Comparison of ENCODE assay signal across 9 mouse cellular contexts in the genomic region with DNA sequence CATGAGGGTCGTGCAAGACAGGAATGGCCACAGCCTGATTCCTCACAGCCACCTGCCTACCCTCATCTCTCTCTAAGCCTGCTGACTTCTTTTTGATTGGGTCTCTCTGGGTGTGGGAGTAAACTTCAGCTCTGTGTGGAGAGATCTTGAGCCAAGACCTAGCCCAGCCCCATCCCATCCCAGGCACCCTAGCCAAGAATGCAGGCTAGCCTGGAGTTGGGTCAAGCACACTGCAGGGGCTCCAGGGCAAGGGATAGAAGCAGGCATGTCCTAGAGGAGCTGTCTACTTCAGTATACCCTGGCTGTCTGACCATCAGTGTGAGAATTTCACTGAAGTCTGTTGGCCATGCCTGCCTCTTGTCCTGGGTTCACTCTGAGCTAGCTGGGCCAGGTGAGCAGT. TPM values are rescaled to one million over a fixed set of nuclear protein-coding genes. Genes with fewer than 3 reads are reported as not detected.
A peak's percentile ranks its signal among the peaks of the same experiment; 100 is the strongest.
DNase-seq lines count a peak whose midpoint lies in the region; ATAC-seq lines count a peak whose summit lies in the region.
"Had no signal": no experiment of that assay in that cellular context is flagged by ENCODE, and none has a peak within 500 bp of the region (broad histone marks: within the 10 kb centered on the region; RNA-seq: fewer than 3 reads in every experiment).

No protein-coding gene starts in this region.

- H3K4me2 ChIP-seq in hindbrain, embryonic 11.5 days (replicated peaks; ENCODE audit: low read depth, low read length) = no peak overlapping the region
- no peak overlapping the region for H3K4me2 ChIP-seq in forebrain, embryonic 12.5 days
- H3K4me2 ChIP-seq in limb, embryonic 13.5 days (replicated peaks) = no peak overlapping the region

- no peak for DNase-seq in hindbrain, embryonic 10.5 days (ENCODE audit: low spot score)
- no peak for DNase-seq in hindbrain, embryonic 11.5 days (ENCODE audit: low spot score)
- peak; percentile 84 for DNase-seq in Muller cell, postnatal 12 days (ENCODE audit: inconsistent ontology term)
- no peak for DNase-seq in thymus, postnatal 36 days
- DNase-seq in layer of hippocampus, adult 9-10 months (ENCODE audit: low spot score) = no peak
- DNase-seq in left cerebral cortex, postnatal 14 days (ENCODE audit: low spot score in 2 of 2) = no peak

- intact Hi-C loops in left cerebral cortex, postnatal 14 days (cut with DNase I) = no loop called here

- WGBS in hindbrain, embryonic 10.5 days = 55% methylated on average over 1 of the region's 1 CpGs
- 48% methylated on average over 1 of the region's 1 CpGs for whole genome bisulfite sequencing in hindbrain, embryonic 11.5 days
- 59% methylated on average over 1 of the region's 1 CpGs for WGBS in forebrain, embryonic 12.5 days
- 67% methylated on average over 1 of the region's 1 CpGs for WGBS in limb, embryonic 13.5 days

- H3K9me3 ChIP-seq in hindbrain, embryonic 10.5 days = no peaks in the 10 kb centered on the region
- no peaks in the 10 kb centered on the region for H3K9me3 ChIP-seq in hindbrain, embryonic 11.5 days (ENCODE audit: control insufficient read depth, low read length)
- H3K9me3 ChIP-seq in forebrain, embryonic 12.5 days = no peaks in the 10 kb centered on the region
- H3K9me3 ChIP-seq in limb, embryonic 13.5 days = no peaks in the 10 kb centered on the region

- H3K9ac ChIP-seq in hindbrain, embryonic 11.5 days (ENCODE audit: low read depth, low read length) = no peak overlapping the region
- H3K9ac ChIP-seq in forebrain, embryonic 12.5 days = no peak overlapping the region
- H3K9ac ChIP-seq in limb, embryonic 13.5 days = no peak overlapping the region

- peak overlapping the region; percentile 77 for H3K27ac ChIP-seq in hindbrain, embryonic 10.5 days
- no peak overlapping the region for H3K27ac ChIP-seq in hindbrain, embryonic 11.5 days (ENCODE audit: low read depth, low read length)
- H3K27ac ChIP-seq in forebrain, embryonic 12.5 days = peak overlapping the region; percentile 72; the same call in 1 of the 2 replicates
- H3K27ac ChIP-seq in limb, embryonic 13.5 days = peak overlapping the region; percentile 90; the same call in 1 of the 2 replicates

- H3K4me3 ChIP-seq in hindbrain, embryonic 10.5 days = no peak overlapping the region
- H3K4me3 ChIP-seq in hindbrain, embryonic 11.5 days (ENCODE audit: low read depth, low read length) = no peak overlapping the region
- H3K4me3 ChIP-seq in forebrain, embryonic 12.5 days (replicated peaks) = no peak overlapping the region
- H3K4me3 ChIP-seq in limb, embryonic 13.5 days = no peak overlapping the region

- no peaks in the 10 kb centered on the region for H3K27me3 ChIP-seq in hindbrain, embryonic 10.5 days (ENCODE audit: insufficient read depth, poor library complexity, severe bottlenecking)
- H3K27me3 ChIP-seq in hindbrain, embryonic 11.5 days (ENCODE audit: control insufficient read depth, insufficient read depth, low read length) = no peaks in the 10 kb centered on the region
- 0 out of 2 replicates have a peak, but pooled peaks cover 4% of the 10 kb centered on the region for H3K27me3 ChIP-seq in forebrain, embryonic 12.5 days
- no peaks in the 10 kb centered on the region for H3K27me3 ChIP-seq in limb, embryonic 13.5 days

- peaks cover 54% of the 10 kb centered on the region for H3K4me1 ChIP-seq in hindbrain, embryonic 10.5 days (replicated peaks)
- peaks cover 13% of the 10 kb centered on the region for H3K4me1 ChIP-seq in hindbrain, embryonic 11.5 days (replicated peaks; ENCODE audit: control insufficient read depth, insufficient read depth, low read length)
- H3K4me1 ChIP-seq in forebrain, embryonic 12.5 days = peaks cover 50% of the 10 kb centered on the region
- H3K4me1 ChIP-seq in limb, embryonic 13.5 days = peaks cover 83% of the 10 kb centered on the region

- H3K36me3 ChIP-seq in hindbrain, embryonic 10.5 days = no peaks in the 10 kb centered on the region
- no peaks in the 10 kb centered on the region for H3K36me3 ChIP-seq in hindbrain, embryonic 11.5 days (ENCODE audit: control insufficient read depth, insufficient read depth, low read length)
- no peaks in the 10 kb centered on the region for H3K36me3 ChIP-seq in forebrain, embryonic 12.5 days (replicated peaks)
- peaks cover 46% of the 10 kb centered on the region for H3K36me3 ChIP-seq in limb, embryonic 13.5 days

- ATAC-seq in hindbrain, embryonic 11.5 days (ENCODE audit: low FRiP score) = no peak
- no peak for ATAC-seq in forebrain, embryonic 12.5 days (ENCODE audit: low FRiP score)
- ATAC-seq in limb, embryonic 13.5 days (ENCODE audit: low FRiP score, low read depth) = no peak
- ATAC-seq: CD4-positive, CD25-positive, alpha-beta regulatory T cell, adult 4 months had no signal

RNA-seq across cellular contexts. Expression of a gene that starts 9.3 kb away (rescaled TPM):
- polyA plus RNA-seq in hindbrain, embryonic 10.5 days (2016; fragmentation: Nextera tagmentation; extraction: Ambion mirVana) = 54.3 and 60.9 TPM in 2 replicates
- 46.4 and 49.3 TPM in 2 replicates for polyA plus RNA-seq in hindbrain, embryonic 11.5 days (2014; fragmentation: Nextera tagmentation; extraction: Ambion mirVana)
- polyA plus RNA-seq in forebrain, embryonic 12.5 days (2016; fragmentation: Nextera tagmentation; extraction: Ambion mirVana) = 38.2 and 43.8 TPM in 2 replicates
- polyA plus RNA-seq in limb, embryonic 13.5 days (2015; fragmentation: Nextera tagmentation; extraction: Ambion mirVana) = 162 and 169 TPM in 2 replicates
- total RNA-seq in left cerebral cortex, postnatal 14 days (2021) = 10 to 100 TPM; 10.9 to 12.0 TPM

RNA-seq across cellular contexts. Expression of a gene that starts 31.6 kb away (rescaled TPM):
- 1.2 and 2.2 TPM in 2 replicates for polyA plus RNA-seq in hindbrain, embryonic 10.5 days (2016; fragmentation: Nextera tagmentation; extraction: Ambion mirVana)
- polyA plus RNA-seq in hindbrain, embryonic 11.5 days (2014; fragmentation: Nextera tagmentation; extraction: Ambion mirVana) = 1.2 and 1.6 TPM in 2 replicates
- polyA plus RNA-seq in forebrain, embryonic 12.5 days (2016; fragmentation: Nextera tagmentation; extraction: Ambion mirVana) = 0.92 and 1.6 TPM in 2 replicates
- 1.6 TPM in 2 replicates for polyA plus RNA-seq in limb, embryonic 13.5 days (2015; fragmentation: Nextera tagmentation; extraction: Ambion mirVana)
- total RNA-seq in left cerebral cortex, postnatal 14 days (2021) = 1 to 10 TPM; 4.0 to 4.5 TPM
- polyA plus RNA-seq: CD4-positive, CD25-positive, alpha-beta regulatory T cell, adult 4 months had no signal

RNA-seq across cellular contexts. Expression of a gene that starts 40.4 kb away (rescaled TPM):
- polyA plus RNA-seq in hindbrain, embryonic 10.5 days (2016; fragmentation: Nextera tagmentation; extraction: Ambion mirVana) = 22.7 and 25.0 TPM in 2 replicates
- polyA plus RNA-seq in hindbrain, embryonic 11.5 days (2014; fragmentation: Nextera tagmentation; extraction: Ambion mirVana) = 18.2 and 20.3 TPM in 2 replicates
- 10.5 and 12.7 TPM in 2 replicates for polyA plus RNA-seq in forebrain, embryonic 12.5 days (2016; fragmentation: Nextera tagmentation; extraction: Ambion mirVana)
- 81.3 and 84.9 TPM in 2 replicates for polyA plus RNA-seq in limb, embryonic 13.5 days (2015; fragmentation: Nextera tagmentation; extraction: Ambion mirVana)
- total RNA-seq in left cerebral cortex, postnatal 14 days (2021) = 10 to 100 TPM; 16.6 to 18.3 TPM
- polyA plus RNA-seq: CD4-positive, CD25-positive, alpha-beta regulatory T cell, adult 4 months had no signal
